Mouse (Mus musculus) heart, postnatal 0 days (tissue): ENCODE results near the gene Slc16a10.

ENCODE experiments used
- CTCF ChIP-seq: IDR thresholded peaks from 2 replicates; pipeline ENCODE4 v1.5.1; 2016; ENCODE audit warnings: antibody characterized with exemption, control low read depth, low read depth
- EP300 ChIP-seq: IDR thresholded peaks from 2 replicates; pipeline ENCODE4 v1.6.1; 2016; ENCODE audit warnings: antibody characterized with exemption, low read depth

GRCm38 (mm10) chr10:40053896-40054295 is 88.2 kb downstream of the Slc16a10 start:
- no peak for TF ChIP-seq EP300
- TF ChIP-seq CTCF = no peak
